Mouse (Mus musculus) liver, embryonic 11.5 days (tissue): ENCODE data around the gene Cubn. TPM values are rescaled to one million over a fixed set of nuclear protein-coding genes. Genes with fewer than 3 reads are reported as not detected.

Source experiments
- ATAC-seq: fragments of 200-750 bp; cut with Nextera tagmentation; replicated peaks from 2 replicates; pipeline ENCODE4 v1.8.0; 2017; ENCODE audit warnings: moderate number of reproducible peaks, mild to moderate bottlenecking, moderate TSS enrichment, moderate library complexity; ENCODE audit not compliant: low FRiP score
- DNase-seq: peaks from one replicate; pipeline ENCODE4 v3.0.0-alpha.2; 2017; ENCODE audit warnings: low spot score
- H3K27ac ChIP-seq: fragments of 300-500 bp; sonication (generic); 2 replicates; pipeline ENCODE4 v1.5.1; 2014; ENCODE audit warnings: mild to moderate bottlenecking, low read depth, low read length, control low read depth
- H3K27me3 ChIP-seq: fragments of 300-500 bp; sonication (generic); replicated peaks from 2 replicates; pipeline ENCODE4 v1.6.1; 2014; ENCODE audit warnings: low read length, mixed read lengths; ENCODE audit not compliant: control insufficient read depth, insufficient read depth
- H3K36me3 ChIP-seq: fragments of 300-500 bp; sonication (generic); 2 replicates; pipeline ENCODE4 v1.6.1; 2014; ENCODE audit warnings: mild to moderate bottlenecking, low read length, moderate library complexity, mixed read lengths; ENCODE audit not compliant: control insufficient read depth, insufficient read depth
- H3K4me1 ChIP-seq: fragments of 300-500 bp; sonication (generic); replicated peaks from 2 replicates; pipeline ENCODE4 v1.6.1; 2014; ENCODE audit warnings: low read length, mixed read lengths; ENCODE audit not compliant: control insufficient read depth, insufficient read depth
- H3K4me2 ChIP-seq: fragments of 300-500 bp; sonication (generic); 2 replicates; pipeline ENCODE4 v1.6.1; 2014; ENCODE audit warnings: mild to moderate bottlenecking, control low read depth, moderate library complexity
- H3K4me3 ChIP-seq: fragments of 300-500 bp; sonication (generic); 2 replicates; pipeline ENCODE4 v1.5.1; 2014; ENCODE audit warnings: low read depth, low read length, control low read depth
- H3K9ac ChIP-seq: fragments of 300-500 bp; sonication (generic); 2 replicates; pipeline ENCODE4 v1.6.1; 2014; ENCODE audit warnings: low read depth, low read length, control low read depth
- H3K9me3 ChIP-seq: fragments of 300-500 bp; sonication (generic); 2 replicates; pipeline ENCODE4 v1.6.1; 2016; ENCODE audit warnings: low read length, inconsistent platforms, mixed read lengths; ENCODE audit not compliant: control insufficient read depth
- WGBS: fragments of 180-500 bp; shearing (Covaris S2); extraction: QIAGEN DNeasy Blood & Tissue Kit; methylation state at CpG from one replicate; pipeline ENCODE4 v1.1.7; 2014; 5-methylcytosine and 5-hydroxymethylcytosine counted together
- polyA plus RNA-seq: library from polyadenylated mRNA; unstranded; fragments of >200 nt; fragmentation: Nextera tagmentation; extraction: Ambion mirVana; gene quantifications from 2 replicates; pipeline ENCODE4 v1.2.1, GENCODE M21; 2014

Gene Cubn
- polyA plus RNA-seq, 1 experiment from 2014 or later = 0.15 TPM

DNA sequence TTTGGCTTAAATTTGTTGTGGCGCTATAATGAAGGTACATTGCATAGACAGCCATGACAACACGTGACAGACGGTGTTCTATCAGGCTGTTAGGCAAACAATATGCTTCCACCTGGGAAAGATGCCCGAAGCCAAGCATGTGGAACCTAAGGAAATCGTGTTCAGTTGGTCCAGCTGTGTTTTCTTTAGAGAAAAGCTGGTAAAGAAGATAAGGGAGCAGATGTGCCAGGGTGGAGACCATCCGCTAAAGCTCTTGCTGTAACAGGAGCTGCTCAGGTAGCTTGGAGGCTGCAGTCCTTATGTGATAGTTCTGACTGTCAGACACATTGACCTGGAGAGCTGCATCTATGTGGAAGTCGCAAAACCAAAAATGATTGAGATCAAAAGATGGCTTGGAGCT, 7.6 kb upstream of the Cubn start:
- Histone ChIP-seq H3K27me3 (no peaks in the 10 kb centered on the region), H3K27ac (no peak overlapping the region), H3K9me3 (no peaks in the 10 kb centered on the region), H3K9ac (no peak overlapping the region), H3K4me1 (no peaks in the 10 kb centered on the region), H3K4me3 (no peak overlapping the region), H3K36me3 (no peaks in the 10 kb centered on the region), H3K4me2 (no peak overlapping the region)
- ATAC-seq = no peak
- DNase-seq = no peak
- 70% methylated on average over 7 of the region's 7 CpGs for WGBS

DNA sequence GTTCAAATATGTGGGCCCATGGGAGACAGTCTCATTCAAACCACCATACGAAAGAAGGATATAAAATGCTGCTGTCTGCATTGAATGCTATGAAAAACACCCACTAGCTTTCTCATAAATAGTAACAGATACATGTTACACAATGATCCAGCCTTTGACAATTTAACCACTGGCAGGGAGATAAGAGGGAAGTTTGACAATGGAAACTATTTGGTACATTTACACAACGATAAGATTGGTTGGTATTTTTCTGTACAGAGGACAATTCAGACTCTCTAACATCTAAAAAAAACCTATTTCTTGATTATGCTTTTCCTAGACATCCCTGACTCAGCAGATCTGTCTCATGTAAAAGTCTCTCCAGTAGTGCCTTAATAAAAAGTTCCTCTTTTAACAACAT, 4.5 kb upstream of the Cubn start:
- WGBS = 58% methylated on average over 2 of the region's 2 CpGs
- DNase-seq = no peak

DNA sequence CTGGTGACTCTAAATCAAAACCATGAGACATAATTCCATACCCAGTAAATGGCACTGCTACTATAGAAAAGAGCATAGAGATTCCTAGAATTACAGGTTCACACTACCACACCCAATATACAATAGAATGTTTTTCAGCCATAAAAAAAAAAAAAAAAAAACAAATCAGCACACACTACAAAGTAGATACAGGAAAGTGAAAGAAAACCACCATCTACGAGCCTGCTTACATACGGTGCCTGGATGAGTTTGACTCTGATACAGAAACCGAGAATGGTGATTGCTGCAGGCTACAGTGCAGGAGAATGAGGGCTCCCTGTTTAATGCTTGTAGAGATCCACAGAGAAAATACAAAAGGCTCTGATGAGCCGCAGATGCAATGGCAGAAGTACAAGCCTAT, 1.3 kb upstream of the Cubn start:
- WGBS = 86% methylated on average over 4 of the region's 4 CpGs
- no peaks in the 10 kb centered on the region for H3K27me3 ChIP-seq
- H3K9me3 ChIP-seq = no peaks in the 10 kb centered on the region
- H3K4me3 ChIP-seq = no peak overlapping the region
- DNase-seq = no peak
- H3K36me3 ChIP-seq = no peaks in the 10 kb centered on the region
- H3K27ac ChIP-seq = no peak overlapping the region
- no peaks in the 10 kb centered on the region for H3K4me1 ChIP-seq
- ATAC-seq = no peak
- no peak overlapping the region for H3K9ac ChIP-seq
- H3K4me2 ChIP-seq = no peak overlapping the region

More for the DNA sequence above, 4.5 kb upstream of the Cubn start:
- H3K27me3 ChIP-seq = no peaks in the 10 kb centered on the region
- H3K4me2 ChIP-seq = no peak overlapping the region
- H3K9me3 ChIP-seq = no peaks in the 10 kb centered on the region
- no peak for ATAC-seq
- no peak overlapping the region for H3K27ac ChIP-seq
- no peaks in the 10 kb centered on the region for H3K36me3 ChIP-seq
- no peak overlapping the region for H3K4me3 ChIP-seq
- no peak overlapping the region for H3K9ac ChIP-seq
- no peaks in the 10 kb centered on the region for H3K4me1 ChIP-seq

DNA sequence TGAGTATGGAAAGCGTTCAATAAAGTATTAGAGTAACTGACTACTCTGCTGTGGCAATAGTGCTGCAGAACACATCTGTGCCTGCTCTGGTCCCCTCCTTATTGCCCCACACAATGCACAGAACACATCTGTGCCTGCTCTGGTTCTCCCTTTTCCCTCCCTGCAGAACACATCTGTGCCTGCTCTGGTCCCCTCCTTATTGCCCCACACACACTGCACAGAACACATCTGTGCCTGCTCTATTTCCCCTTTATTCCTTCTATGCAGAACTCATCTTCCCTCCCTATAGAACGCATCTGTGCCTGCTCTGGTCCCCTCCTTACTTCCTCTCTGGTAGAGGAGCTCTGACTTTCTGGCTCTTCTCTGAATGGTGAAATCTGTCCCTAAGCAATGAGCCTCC, 1.1 kb downstream of the Cubn start:
- no peaks in the 10 kb centered on the region for H3K36me3 ChIP-seq
- no peaks in the 10 kb centered on the region for H3K27me3 ChIP-seq
- H3K4me1 ChIP-seq = no peaks in the 10 kb centered on the region
- no peak overlapping the region for H3K27ac ChIP-seq
- H3K4me2 ChIP-seq = no peak overlapping the region
- no peaks in the 10 kb centered on the region for H3K9me3 ChIP-seq
- 80% methylated on average over 2 of the region's 2 CpGs for WGBS
- H3K4me3 ChIP-seq = no peak overlapping the region
- H3K9ac ChIP-seq = no peak overlapping the region
- DNase-seq (no peak), ATAC-seq (no peak)

DNA sequence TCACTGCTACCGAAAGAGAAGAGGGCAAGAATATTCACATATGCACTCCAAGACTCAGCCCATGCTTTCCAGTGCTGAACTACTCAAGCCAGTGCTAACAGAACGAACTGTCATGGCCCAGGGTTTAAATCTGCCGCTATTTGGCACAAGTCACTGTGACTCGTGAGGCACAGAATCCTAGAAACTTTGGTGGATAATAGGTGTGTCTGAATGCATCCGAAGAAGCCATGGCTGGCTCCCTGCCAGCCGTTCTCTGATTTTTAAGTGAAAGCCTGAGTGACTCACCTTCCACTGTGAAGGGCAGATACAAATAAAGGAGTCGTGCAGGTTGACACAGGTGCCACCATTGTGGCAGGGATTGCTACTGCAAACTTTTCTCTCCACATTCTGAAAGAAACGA, 5.1 kb downstream of the Cubn start:
- no peak overlapping the region for H3K27ac ChIP-seq
- no peaks in the 10 kb centered on the region for H3K9me3 ChIP-seq
- no peak overlapping the region for H3K4me3 ChIP-seq
- no peak overlapping the region for H3K4me2 ChIP-seq
- no peaks in the 10 kb centered on the region for H3K4me1 ChIP-seq
- H3K36me3 ChIP-seq = no peaks in the 10 kb centered on the region
- ATAC-seq (no peak), DNase-seq (no peak)
- no peaks in the 10 kb centered on the region for H3K27me3 ChIP-seq
- 82% methylated on average over 8 of the region's 8 CpGs for whole genome bisulfite sequencing
- no peak overlapping the region for H3K9ac ChIP-seq

DNA sequence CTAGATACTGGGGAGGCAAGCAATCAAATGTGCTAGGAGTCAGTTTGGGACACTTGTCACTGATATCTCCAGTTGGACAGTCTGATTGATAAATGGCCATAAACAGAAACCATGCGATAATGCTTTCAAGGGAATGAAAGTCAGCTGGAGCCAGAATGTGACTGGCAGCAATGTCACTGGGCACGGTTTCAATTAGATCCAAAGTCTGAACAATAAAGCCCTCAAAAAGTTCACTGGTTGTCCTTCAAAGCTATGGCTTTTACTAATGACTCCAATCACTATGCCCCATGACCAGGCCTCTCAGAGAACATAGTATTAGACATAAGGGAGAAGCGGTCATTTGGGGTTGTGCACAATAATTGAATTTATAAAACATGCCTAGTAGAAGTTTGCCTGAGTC, 7.0 kb downstream of the Cubn start:
- no peak overlapping the region for H3K4me2 ChIP-seq
- H3K4me1 ChIP-seq = no peaks in the 10 kb centered on the region
- DNase-seq (no peak), ATAC-seq (no peak)
- H3K27ac ChIP-seq = no peak overlapping the region
- no peaks in the 10 kb centered on the region for H3K9me3 ChIP-seq
- no peak overlapping the region for H3K4me3 ChIP-seq
- 85% methylated on average over 3 of the region's 3 CpGs for WGBS
- H3K27me3 ChIP-seq = no peaks in the 10 kb centered on the region
- H3K36me3 ChIP-seq = no peaks in the 10 kb centered on the region
- H3K9ac ChIP-seq = no peak overlapping the region

DNA sequence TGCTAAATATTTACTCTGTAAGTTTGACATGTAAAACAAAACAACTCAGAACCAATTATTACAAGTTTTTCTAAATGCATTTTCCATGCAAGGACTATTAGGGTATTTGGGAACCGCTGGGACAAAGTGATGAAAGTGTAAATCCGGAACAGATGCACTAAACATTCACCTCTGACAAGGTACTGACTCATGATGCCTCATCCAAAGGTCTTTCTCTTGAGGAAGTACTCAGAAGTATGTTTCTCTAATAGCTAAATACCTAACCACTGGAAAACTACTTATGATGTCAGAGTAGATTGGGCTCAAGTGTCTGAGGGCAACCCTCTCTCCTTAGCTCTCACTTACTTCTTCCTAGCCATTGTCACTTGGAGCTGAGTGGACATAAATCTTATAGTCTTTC, 10.9 kb downstream of the Cubn start:
- ATAC-seq (no peak), DNase-seq (no peak)
- Histone ChIP-seq H3K4me1 (no peaks in the 10 kb centered on the region), H3K9ac (no peak overlapping the region), H3K27me3 (no peaks in the 10 kb centered on the region), H3K9me3 (no peaks in the 10 kb centered on the region), H3K27ac (no peak overlapping the region), H3K4me3 (no peak overlapping the region), H3K36me3 (no peaks in the 10 kb centered on the region), H3K4me2 (no peak overlapping the region)
- 74% methylated on average over 2 of the region's 2 CpGs for WGBS

DNA sequence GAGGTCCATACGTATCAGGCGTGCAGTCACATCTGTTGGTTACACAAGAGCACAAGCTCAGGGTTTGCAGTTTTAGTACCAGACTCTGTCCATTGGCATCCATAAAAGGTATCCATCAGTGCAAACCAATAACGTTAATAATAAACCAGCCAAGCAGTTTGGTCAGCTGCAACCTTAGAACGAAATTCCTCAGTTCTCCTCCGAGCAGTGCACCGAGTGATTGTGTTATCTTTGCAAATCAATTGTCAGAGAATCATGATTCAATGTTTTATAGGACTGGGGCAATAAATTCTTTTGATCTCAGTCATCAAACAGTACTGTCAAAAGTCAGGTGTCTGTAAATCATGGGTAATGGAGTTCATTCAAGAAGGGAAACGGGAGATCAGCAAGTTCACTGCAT, 12.4 kb downstream of the Cubn start:
- Histone ChIP-seq H3K9me3 (no peaks in the 10 kb centered on the region), H3K27ac (no peak overlapping the region), H3K36me3 (no peaks in the 10 kb centered on the region), H3K4me2 (no peak overlapping the region), H3K4me1 (no peaks in the 10 kb centered on the region), H3K27me3 (no peaks in the 10 kb centered on the region), H3K9ac (no peak overlapping the region), H3K4me3 (no peak overlapping the region)
- no peak for DNase-seq
- ATAC-seq = no peak
- WGBS = 82% methylated on average over 7 of the region's 7 CpGs

DNA sequence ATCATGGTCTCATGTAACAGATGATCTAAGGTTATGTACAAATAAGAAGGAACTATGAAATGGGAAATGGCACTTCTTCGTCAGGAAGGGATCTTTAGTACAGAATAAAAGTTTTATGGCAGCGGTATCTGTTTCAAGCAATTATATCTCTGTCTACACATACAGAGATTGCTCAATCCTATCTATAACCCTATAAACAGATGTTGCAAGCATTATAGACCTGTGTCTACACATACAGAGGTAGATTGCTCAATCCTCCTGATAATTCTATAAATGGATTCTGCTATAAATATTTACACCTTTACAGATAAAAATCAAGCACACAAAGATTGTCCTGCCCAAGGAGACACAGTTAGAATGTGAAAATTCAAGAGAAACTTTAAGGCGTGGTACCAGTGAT, 21.5 kb downstream of the Cubn start:
- WGBS = 88% methylated on average over 3 of the region's 3 CpGs

More for the DNA sequence above, 21.5 kb downstream of the Cubn start:
- H3K4me3 ChIP-seq = no peak overlapping the region
- no peaks in the 10 kb centered on the region for H3K27me3 ChIP-seq
- H3K4me2 ChIP-seq = no peak overlapping the region
- no peaks in the 10 kb centered on the region for H3K4me1 ChIP-seq
- no peaks in the 10 kb centered on the region for H3K36me3 ChIP-seq
- no peak overlapping the region for H3K9ac ChIP-seq
- ATAC-seq (no peak), DNase-seq (no peak)
- no peaks in the 10 kb centered on the region for H3K9me3 ChIP-seq
- no peak overlapping the region for H3K27ac ChIP-seq
